Mouse (Mus musculus): ENCODE results near the gene Clec11a.

Gene Clec11a

DNA sequence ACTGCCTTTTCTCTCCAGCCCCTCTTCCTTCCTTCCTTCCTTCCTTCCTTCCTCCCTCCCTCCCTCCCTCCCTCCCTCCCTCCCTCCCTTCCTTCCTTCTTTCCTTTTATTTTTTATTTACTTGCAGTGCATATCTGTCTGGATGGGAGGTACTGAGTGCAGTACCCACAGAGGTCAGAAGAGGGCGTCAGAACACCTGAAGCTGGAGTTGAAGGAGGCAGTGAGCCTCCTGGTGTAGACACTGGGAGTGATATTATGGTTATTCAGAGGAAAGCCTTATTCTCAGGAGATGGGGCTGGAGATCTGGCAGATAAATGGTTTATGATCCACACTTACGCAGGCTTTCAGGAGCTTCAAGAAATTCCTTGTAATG is 29.5 kb downstream of the Clec11a start:
- DNase-seq (ENCODE audit: low spot score in 2 of 2): no peak

DNA sequence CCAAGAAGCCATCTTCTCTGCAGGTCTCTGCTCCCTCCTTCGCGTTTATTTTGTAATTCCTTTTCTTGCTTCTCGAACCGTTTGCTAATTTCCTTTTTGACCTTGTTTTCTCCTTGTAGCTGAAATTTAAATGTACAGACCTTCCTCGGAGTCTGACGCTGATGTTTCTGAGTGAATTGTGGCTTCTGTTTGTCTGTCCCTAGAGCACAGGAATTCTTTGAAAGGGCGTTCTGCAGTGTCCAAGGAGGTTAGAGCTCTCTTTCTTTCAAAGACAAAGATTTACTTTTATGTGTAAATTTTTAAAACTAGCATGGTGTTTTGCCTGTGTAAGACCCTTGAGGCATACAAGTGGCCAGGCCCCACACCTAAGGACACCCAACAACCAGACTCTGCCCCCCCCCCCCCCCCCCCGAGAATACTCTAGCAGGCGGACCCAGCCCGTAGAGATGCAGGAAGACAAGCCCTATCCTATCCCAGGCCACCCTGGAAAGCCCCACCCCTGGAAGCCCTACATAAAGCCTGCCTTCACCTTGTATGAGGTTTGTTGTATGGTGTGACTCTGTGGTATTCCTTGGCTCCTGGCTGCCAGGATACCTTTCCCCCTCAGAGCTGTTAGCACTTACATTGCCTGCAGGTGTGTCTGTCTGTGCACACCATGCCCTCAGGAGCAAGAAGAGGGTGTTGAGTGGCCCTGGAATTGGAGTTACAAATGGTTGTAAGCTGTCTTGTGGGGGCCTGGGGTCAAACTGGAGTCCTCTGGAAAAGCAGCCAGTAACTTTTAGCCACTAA is 30.0 kb downstream of the Clec11a start:
- no peak for DNase-seq (ENCODE audit: low spot score in 2 of 2)

DNA sequence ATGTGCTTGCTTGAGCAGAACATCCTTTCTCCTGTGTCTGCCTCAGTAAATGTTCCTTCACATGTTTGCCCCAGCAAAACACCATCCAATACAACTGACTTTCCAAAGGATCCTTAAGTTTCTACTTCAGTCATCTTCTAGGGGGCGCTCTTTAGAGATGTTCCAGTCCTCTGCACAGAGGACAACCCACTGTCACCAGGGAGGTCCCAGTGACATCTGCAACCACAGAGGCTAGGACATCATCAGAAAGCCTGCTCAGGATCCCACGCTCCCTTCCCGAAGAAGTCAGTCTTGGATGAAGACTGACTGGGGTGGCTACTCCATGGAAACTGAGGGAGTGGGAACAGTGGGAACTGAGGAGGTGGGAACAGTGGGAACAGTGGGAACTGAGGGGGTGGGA is 31.2 kb downstream of the Clec11a start:
- DNase-seq (ENCODE audit: low spot score in 2 of 2): no peak

DNA sequence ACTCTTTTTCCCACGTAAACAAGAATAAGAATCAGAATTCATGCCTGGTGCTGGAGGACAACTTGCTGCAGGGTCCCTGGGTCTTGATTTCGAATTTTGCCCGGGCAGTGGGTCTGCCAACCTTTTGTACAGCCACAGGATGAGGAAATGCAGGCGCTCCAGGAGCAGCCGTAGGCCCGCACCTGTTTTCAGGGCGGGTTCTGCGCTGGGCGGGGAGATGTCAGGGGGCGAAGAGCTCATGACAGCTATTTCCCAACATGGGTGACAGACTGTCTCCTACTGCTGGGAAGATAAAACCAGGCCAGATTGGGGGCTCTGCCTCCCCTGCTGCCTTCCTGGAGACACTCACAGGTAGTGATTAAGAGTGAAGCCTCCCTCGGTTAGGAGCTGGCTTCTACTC is 32.6 kb downstream of the Clec11a start:
- DNase-seq (ENCODE audit: low spot score in 2 of 2): no peak

DNA sequence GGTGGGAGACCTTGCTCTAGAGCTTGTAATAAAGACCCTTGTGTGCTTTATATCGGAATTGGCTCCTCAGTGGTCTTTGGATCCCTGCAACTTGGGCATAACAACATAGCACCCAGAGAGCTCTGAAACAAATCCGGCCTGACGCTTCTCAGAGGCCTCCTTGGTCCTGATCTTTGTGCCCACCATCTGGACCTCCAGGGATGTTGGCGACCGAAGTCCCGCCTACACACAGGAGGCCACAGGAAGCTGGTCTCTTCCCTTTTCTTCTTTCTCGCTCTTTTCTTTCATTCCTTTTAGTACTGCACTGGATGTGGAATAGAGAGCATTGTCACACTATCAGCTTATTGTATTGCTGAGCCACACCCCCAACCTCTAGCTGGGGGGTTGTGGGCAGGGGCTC is 33.3 kb downstream of the Clec11a start:
- DNase-seq (ENCODE audit: low spot score in 2 of 2): no peak

DNA sequence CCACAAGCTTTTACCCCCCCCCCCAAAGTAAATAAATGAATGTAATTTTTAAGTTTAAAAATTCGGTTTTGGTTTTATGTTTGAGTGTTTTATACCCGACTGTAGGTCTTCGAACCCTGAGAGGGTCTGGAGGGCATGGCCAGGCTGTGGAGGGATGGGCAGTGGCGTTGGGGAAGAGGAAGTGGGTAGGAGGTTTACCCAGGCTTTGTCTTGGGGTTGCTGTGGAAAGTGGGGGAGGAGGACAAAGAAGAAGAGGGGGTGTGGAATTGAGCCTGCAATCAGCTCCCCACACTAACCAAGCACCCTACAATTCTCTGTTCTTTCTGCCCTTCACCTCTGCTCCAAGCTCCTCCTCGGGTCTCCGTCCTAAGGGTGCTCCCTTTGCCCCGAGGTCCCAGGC is 34.2 kb downstream of the Clec11a start:
- no peak for DNase-seq (ENCODE audit: low spot score in 2 of 2)

DNA sequence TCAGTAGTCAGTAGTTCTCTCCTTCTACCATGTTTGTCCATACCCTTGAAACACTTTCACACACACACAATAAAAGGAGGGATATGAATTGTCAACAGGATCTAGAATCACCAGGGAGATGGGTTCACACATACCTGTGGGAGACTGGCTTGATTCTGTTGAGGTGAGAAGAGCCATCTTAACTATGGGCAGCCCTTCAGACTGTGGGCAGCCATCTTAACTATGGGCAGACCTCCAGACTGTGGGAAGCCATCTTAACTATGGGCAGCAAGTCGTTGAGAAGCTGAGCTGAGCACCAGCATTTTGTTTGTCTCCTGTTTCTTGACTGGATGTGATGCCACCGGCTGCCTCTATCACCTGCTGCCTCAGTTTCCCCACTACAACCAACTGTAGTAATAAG is 35.4 kb downstream of the Clec11a start:
- DNase-seq (ENCODE audit: low spot score in 2 of 2): no peak

DNA sequence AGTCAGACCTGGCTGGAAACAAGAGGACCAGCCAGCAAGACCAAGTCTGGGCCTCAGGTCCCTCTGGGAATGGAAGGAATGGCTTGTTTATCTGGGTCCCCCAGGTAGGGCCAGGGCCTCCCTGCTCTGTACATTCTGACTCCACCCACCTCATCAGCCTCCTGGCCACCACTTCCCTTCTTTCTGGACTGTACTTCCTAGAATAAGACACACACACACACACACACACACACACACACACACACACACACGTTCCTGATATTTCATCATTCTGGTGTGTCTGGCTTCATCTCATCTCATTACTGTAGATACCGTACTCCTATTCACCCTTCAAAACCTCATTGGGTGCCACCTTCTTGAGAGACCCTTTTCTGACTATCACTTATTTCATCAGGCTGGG is 37.3 kb downstream of the Clec11a start:
- no peak for DNase-seq (ENCODE audit: low spot score in 2 of 2)

DNA sequence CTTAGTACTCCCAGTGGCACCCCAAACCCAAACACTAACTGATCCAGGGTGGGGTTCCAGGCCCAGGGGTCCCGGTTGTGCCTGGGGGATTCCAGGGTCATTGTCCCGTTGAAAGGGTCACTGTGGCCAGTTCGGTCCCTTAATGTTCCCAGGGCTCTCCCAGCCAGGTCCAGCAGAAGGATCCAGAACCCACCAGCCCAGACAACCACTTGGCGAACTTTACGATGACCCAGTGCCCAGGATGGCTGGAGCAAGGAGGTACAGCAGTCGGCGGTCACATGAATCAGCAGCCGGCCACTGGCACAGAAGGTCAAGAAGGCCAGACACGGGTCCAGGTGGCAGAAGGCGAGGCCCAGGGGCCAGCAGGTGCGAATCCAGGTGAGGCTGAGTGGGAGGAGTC is 38.6 kb downstream of the Clec11a start:
- DNase-seq (ENCODE audit: low spot score in 2 of 2): no peak

DNA sequence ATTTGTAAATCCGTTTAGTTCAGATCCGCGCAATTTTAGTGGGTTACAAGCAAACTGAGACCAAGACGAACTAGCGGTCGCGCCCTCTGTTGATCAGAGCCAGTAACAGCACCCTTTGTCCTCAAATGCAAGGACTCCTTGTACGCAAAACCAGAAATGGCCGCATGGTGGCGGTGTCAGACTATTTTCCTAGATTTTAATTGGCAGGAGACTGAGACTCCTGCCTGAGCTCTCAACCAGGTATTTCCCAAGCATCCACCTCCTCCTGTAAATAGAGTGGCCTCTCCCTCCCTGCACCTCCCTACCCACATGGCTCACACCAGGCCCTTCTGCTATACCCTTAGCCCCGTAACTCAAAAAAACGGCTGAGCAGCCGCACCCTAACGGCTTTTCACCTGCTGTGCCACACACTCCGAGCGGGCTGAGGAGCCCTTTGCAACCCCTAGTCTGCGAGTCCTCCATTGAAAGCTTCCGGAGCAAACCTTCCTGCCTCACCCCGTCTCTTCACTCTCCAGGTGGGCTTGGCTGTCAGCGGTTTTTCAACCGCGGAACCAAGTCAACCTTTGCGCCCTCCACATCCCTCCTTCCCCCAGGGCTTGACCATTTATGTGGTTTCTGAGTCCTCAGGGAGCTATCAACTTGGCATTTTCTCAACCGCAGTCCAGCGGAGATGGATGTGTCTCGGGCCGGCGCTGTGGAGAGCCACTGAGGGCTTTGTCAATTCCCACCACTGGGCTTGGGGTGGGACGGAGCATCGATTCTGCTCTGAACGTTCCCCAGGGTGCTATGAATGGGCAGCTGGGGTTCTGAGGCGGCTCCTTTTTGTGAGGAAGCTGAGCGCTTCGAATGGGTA is 43.7 kb downstream of the Clec11a start:
- peak; percentile 93 for DNase-seq (ENCODE audit: low spot score in 2 of 2)

DNA sequence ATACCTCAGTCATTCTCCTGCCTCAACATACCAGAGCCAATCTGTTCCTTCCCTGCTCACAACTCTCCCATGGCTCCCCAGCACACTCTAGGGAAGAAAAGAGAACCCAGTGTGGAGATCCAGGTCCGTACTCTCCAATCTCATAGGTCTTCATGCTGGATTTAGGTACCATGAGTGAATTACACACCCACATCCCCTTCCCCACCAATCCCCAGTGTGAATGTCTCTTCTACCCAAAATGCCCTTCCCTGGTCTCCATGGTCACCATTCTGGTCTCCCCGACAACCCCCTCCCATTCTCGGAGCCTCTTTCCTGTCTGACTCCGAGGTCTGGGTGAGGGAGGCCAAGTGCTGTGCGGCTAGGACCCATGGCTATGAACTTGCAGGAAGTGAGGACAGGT is 45.6 kb downstream of the Clec11a start, which contains the start of gene Gm15517:
TSS of gene Gm15517 (plus strand) at position 301 of the 400 bp plus-strand sequence.
- DNase-seq (ENCODE audit: low spot score in 2 of 2): no peak

DNA sequence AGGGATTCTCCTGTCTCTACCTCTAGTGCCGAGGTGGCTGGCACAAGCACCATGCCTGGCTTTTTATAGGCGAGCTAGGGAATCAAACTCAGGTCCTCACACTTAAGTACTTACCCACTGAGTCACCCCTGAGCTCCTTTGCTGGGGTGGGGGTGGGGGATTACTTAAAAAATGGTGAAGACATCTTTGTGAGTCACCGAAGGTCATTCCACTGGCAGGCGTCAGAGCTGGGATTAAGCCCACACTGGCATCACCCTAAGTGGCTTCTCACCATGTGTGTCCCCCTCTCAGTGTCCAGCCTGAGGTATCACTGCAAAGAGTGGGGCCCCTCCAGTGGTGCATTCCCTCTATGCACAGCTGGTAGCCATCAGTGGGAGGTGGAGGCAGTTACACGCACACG is 46.3 kb downstream of the Clec11a start:
- no peak for DNase-seq (ENCODE audit: low spot score in 2 of 2)

DNA sequence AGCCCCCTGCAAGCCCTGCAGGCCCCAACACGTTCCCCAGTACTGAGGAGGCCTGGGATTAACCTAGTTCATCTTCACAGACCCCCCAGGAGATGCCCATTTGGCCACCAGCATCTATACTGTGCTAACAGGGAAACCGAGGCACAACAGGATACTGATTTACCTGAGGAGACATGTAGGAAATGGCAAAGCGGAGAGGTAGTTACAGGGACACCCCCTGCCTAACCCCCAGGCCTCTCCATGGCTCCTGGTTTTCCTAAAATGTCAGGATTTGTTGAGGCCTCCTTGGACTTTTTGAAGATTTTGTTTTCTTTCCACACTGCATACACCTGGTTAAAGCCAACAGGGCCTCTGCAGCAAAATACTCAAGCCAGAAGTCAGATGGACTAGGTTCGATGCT is 49.4 kb downstream of the Clec11a start, which contains the start of gene Acp4:
TSS of gene Acp4 (minus strand) at position 101 of the 400 bp plus-strand sequence.
- no peak for DNase-seq (ENCODE audit: low spot score in 2 of 2)

DNA sequence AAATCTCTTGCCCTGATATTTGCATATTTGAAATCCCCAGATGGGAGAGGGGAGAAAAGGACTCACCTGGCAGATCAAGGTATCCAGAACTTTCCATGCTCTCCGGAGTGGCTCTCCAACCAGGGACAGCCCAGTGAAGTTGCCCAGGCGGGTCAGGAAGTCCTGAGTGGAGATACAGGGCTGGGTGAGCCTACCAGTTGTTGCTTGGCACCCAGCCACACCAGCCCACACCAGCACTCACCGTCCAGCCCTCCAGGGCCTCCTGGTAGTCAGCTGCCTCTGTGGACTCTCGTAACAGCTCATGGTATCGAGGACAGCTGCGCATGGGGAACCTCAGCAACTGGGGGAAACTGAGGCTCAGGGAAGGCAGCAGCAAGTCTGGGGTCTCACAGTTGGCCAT is 51.8 kb downstream of the Clec11a start:
- no peak for DNase-seq (ENCODE audit: low spot score in 2 of 2)

DNA sequence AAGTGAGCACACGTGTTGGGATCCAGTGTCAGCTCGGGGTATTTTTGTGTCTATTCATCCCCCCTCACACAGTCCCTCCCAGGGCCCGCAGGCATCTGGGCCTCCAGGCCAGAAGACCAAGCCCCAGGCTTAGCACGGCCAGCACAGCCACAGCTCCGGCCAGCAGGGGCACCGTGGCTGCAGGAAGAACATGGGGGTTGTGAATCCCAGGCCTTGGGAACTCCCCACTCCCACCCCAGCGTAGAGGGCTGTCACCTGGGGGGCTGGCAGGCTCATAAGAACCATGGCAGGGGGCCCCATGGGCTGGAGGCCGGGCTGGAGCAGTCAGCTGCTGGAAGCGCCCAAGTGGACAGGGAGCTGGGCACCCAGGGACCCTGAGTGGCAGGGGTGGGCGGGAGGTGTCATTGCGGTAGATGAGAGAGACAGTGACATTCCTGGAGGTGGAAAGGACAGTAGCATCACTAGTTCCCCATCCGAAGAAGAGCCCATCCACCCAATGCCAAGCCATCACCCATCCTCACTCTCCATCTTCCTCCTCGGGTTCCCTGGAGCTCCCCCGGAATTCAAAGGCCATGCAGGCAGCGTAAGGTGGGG is 53.6 kb downstream of the Clec11a start:
- DNase-seq (ENCODE audit: low spot score in 2 of 2): no peak
